Mouse (Mus musculus): ENCODE results near the gene Glis3.

Gene Glis3

DNA sequence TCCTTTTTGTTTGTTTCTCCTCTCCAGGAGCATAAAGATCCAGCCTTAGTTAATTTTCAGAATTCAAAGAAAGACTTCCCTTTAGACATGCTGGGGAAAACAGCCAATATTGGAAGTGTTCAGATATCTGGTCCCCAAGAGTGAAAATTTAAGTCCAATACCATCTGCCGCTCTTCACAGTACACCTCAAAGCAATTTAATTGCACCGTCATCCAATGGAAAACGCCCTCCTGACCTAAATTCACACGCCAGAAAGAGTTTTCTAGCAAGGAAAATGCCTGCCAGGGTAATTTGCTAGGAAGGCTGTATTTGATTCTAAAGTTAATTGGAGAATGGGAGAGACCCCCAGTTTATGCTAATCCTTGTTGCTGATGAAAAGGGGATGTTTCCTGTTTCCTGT lies 374.4 kb downstream of the Glis3 start:
- DNase-seq: no peak

DNA sequence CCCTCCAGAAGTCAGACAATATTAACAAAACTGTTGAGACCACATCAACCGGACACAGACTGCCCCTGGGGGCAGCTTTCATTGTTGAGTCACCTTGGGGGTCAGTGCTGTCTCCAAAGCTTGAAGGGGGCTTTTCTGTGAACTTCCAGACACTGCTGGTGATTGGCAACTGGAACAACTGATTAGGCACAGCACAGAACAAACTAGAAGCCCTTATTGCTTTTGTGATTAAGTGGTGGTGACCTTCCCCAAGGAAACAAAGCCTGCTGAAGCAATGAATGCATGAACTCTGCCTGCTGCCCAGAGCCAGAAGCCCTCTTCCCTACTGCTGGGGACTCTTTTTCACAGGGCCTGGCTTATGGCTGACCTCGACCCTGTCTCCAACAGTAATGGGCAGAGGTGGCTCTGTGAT lies 377.0 kb downstream of the Glis3 start:
- peak; percentile 55 for DNase-seq

- peak; percentile 55 for DNase-seq
Observed at GRCm38 (mm10) chr19:28300226-28300625, 379.7 kb downstream of the Glis3 start.

DNA sequence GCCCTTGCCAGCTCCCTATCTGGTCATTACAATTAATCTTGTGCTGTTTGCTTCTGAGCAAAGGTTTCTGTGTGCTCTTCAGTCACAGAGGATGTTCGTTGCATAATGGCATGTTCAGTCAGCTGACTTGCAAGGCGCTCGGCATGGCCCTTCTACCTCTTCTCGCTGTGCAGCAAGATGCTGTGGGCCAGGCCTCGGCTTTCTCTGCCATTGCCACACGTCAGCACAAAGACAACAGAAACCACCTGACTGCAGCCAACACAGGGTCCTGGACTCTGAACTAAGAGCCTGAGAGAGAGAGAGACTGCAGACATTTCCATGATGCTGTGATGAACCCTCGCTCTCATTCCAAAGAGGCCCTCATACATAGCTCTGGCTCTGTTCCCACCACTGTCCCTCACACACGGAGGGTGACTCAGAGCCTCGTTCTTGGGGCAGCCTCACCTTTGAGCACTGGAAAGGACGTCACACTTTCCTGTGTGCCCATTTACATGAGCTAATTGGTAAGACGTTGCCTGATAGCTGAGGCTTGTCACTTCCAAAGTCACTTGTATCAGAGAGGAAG lies 380.6 kb downstream of the Glis3 start:
- peak; percentile 83 for DNase-seq

DNA sequence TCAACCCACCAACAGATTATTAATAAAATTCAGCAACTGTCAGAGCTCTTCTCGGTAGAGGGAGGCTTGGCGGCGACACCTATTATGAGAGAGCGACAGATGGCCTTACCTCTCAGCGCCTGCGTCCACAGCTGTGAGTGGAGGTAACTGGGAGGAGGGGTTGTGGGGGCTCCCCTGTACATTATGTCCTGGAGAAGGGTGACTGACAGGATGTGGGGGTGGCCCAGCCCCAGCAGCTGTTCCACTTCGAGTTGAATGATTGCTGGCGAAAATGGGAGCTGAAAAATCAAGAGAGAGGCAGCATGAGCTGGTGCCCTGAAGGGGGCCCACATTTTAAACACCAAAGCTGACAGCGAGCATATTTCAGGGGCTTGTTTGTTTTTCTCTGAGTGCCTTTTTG lies 381.2 kb downstream of the Glis3 start:
- peak; percentile 74 for DNase-seq

DNA sequence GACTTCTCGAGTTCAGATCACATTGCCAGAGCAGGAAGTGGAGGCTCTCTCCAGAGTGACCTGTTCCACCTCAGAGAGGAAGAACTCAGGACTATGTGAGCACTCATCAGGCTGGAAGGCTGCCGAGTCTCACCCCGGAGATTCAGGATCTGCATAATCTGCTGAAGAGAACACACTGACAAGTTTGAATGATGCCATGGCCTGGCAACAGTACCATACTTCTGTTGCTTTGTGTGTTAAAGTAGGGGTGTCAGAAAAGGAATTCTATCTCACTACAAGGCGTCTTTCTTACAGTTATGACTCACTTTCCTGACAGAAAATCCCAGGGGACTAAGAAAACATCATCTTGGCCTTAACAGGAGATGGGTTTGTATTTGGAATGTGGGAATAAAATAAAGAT lies 388.3 kb downstream of the Glis3 start:
- peak; percentile 64 for DNase-seq

DNA sequence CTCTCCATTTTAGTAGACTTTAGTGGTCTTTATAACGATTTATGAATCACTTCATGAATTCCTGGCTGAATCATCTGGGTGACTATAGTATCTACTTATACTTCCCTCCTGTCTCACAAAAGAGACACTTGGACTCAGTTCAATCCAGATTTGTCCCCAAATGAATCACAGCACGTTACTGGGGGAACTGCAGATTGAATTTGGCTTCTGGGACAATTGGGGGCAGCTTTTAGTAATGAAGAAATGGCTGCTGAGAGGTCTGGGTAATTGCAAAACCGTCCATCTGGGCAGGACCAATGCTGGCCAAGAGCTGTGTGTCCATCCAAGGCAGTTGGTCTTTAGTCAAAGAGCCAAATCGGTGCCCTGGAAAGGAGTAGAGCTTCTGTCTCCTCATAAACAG lies 390.4 kb downstream of the Glis3 start:
- DNase-seq: no peak

- no peak for DNase-seq
Observed at GRCm38 (mm10) chr19:28287431-28287830, 392.4 kb downstream of the Glis3 start.

DNA sequence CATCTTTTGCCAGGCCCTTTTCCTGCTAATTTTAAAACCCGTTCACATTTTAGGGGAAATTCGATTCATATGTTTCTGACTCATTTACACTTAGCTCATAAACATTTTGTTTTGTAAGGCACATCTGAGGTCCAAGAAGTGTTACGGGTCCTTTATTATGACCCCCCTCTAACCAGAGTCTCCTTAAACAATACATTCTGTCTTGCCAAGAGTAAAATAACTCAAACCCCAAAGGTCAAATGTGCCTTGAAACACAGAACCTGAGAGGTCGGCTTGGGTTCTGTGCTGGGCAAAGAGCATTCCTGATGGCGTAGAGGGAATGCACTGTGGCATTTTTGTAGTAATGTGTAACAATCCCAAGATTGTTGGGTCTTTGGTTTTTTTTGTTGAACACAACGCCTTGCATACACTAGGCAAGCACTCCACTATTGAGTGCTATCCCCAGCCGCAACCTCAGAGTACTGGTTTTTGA lies 395.7 kb downstream of the Glis3 start:
- DNase-seq: peak; percentile 13

DNA sequence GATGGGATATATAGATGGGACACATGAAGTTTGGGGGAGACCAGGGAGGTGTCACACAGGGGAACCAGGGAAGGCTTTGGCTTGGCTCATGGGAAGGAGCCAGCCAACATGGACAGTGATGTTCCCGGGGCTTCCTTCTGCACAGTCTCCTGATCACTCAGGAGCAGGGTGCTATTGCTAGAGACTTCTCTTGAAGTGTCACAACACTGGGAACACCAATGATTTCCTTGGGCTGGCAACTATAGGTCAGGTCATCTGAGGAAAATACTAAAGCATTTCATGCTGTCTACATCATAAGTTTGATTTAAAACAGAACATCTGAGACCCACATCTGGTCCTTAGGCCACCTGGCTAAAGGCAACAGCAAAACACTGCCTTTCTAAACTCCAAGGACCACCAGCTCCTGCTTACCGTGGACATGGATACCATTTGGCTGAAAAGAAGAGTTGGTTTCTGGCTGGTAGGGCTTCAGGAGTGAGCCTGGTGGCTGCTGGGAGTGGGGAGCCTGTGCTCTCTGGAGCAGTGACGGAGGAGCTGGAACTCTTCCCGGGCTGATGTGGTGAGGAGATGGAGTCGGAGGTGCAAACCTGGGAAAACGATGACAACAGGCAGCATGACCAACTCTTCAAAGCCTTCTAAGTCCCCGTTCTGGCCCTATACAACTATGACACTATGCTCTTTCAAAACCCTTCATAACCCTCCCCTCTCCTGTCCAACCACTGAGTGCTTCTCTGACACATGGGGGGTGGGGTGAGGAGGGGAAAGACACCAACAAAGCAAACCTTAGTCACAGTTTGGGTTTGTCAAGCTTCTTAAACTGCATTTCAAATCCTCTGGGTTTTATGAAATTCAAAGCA lies 396.4 kb downstream of the Glis3 start:
- peak; percentile 67 for DNase-seq

- DNase-seq: no peak
Observed at GRCm38 (mm10) chr19:28281405-28281804, 398.5 kb downstream of the Glis3 start.

DNA sequence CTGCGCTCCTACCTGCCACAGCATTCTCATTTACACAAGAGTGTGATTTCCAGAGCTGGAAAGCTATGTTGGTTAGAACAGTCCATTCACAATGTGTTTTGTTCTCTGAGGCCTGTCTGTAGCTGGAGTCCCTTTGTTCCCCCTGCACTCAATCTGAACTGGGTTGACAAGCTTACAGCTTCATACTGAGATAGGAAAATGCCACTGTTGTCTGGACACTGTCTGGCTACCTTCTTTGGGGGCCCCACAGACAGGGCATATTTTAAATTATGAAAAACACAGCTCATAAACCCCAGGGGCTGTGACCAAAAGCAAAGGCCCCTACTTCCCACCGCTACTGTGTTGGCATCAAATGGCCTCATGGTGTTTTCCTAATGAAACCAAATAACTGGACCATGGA lies 402.8 kb downstream of the Glis3 start:
- DNase-seq: no peak

DNA sequence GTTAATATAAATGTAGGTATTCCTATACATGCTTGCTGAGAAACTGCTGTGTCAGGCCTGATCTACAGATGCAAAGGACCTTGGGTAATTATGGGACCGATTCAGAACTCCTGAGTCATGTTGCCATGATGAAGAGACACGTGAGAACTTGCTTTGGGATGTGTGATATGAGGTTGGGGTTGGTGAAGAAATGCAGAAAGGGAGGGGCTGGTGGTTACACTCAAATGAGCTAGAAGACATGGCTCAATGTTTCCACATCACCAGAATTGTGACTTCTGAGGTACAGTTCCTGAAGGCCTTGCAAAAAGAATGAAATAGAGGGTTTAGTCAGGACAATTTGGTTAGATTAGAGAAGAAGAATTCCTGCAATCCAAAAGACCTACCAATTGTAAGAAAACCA lies 405.4 kb downstream of the Glis3 start:
- DNase-seq: peak; percentile 60

GRCm38 (mm10) chr19:28273946-28274345 lies 405.9 kb downstream of the Glis3 start:
- peak; percentile 57 for DNase-seq

DNA sequence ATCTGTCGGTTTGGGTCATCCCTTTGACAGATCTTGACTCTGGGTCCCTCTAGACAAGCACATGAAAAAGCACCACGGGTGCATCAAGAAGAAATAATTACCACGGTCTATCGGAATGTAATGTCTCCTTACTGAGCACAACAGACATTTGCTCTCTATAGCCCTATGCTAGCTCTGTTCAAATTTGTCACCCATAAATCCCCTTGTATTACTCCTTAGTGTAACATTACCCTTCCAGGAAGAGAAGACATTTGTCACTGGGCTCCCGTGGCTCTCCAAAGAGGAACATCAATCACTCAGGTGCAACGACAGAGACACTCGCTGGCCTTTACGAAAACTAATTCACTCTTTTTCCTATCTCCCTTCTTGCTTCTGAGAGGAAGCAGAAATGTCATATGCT lies 413.0 kb downstream of the Glis3 start:
- peak; percentile 63 for DNase-seq

- peak; percentile 19 for DNase-seq
Observed at GRCm38 (mm10) chr19:28265776-28266175, 414.1 kb downstream of the Glis3 start.

GRCm38 (mm10) chr19:28258907-28259675 lies 420.8 kb downstream of the Glis3 start:
- peak; percentile 52 for DNase-seq

GRCm38 (mm10) chr19:28258480-28258879 lies 421.4 kb downstream of the Glis3 start:
- DNase-seq: peak; percentile 73

DNA sequence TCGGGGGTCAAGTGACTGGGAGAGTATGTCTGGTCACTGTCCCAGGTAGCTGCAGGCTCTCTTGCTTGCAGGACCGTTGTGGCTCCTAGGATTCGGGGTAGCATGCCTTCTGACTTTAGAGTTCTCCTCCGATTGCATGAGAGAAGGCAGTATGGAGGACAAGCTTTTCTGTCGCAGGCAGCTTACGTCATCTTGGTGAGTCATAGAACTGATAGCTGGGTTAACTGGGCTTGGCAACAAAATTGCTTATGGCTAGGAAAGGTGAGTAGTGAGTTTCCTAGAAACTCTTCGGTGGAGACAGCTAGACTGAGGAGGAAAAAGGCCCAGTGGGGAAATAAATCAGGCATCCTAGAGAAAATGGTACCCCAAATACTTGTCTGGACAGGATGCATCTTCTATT lies 432.5 kb downstream of the Glis3 start:
- DNase-seq: no peak

GRCm38 (mm10) chr19:28246186-28246585 lies 433.7 kb downstream of the Glis3 start:
- peak; percentile 54 for DNase-seq

GRCm38 (mm10) chr19:28238073-28238472 lies 441.8 kb downstream of the Glis3 start:
- DNase-seq: peak; percentile 52

DNA sequence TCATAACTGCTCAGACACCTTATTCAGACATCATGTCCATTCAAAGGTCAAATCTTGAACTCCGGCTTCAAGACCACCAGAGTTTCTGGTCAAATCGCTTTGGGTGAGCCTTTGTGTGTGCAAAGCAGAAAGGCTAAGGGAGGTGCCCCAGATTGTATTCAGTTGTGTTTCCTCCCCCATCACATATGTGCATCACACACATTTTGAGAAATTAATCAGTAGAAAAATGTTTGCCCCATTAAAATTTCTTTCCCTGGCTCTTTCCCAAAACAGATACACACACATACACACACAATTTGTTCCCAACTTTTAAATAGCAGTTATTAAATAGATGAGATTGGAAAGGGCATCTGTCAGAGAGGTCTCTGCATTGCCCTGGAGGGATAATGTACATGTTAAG lies 442.3 kb downstream of the Glis3 start:
- DNase-seq: no peak

- peak; percentile 41 for DNase-seq
Observed at GRCm38 (mm10) chr19:28235571-28235970, 444.3 kb downstream of the Glis3 start.

GRCm38 (mm10) chr19:28235096-28235495 lies 444.8 kb downstream of the Glis3 start:
- peak; percentile 50 for DNase-seq
